Mouse (Mus musculus): ENCODE data around the gene Ppp4r3b. TPM values are rescaled to one million over a fixed set of nuclear protein-coding genes. Genes with fewer than 3 reads are reported as not detected.

Ppp4r3b gene
- polyA plus RNA-seq (2021), result 58.3 TPM

DNA sequence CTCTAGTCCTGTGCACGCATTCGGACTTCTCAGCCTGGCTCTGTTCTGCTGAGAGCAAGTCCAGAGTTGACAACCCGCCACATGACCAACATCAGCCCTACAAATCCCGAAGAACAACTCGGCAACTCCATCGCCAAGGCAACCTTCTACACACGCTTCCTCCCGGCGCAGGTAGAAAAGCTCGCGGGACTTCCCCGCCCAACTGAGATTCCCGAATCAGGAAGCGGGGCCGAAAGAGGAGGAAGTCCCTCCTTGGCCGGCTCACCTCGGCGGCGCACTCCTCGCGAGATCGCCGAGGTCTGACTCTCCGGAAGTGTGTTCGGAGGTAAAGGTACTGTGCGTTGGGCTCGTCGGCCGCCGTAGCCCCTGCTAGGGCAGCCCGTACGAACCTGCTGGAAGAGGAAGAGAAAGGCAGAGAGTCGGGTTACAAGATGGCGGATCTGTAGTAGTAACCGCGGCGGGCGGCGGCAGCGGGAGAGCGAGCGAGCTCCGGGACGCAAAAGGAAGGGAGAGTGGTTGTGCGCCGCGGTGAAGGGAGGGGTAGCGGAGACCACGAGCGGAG is at the start of gene Ppp4r3b:
Gene Ppp4r3b (plus strand): TSS at position 328 of the 562 bp plus-strand sequence.
- in situ Hi-C loops (cut with MboI; ENCODE audit: low pct_unique_long_range_greater_than_20kb), result no loop called here
- POLR2A ChIA-PET, result interaction anchor here (0.6 to 1.2 kb wide), 2 partner anchors 22 to 26 kb away, joined by 3 read pairs; no protein-coding TSS in a partner anchor
- H3K27me3 ChIP-seq, result no peaks in the 10 kb centered on the region
- ATAC-seq (peak; percentile 99), DNase-seq (ENCODE audit: low read depth, low spot score) (peak; percentile 87)
- TF ChIP-seq CTCF (IDR thresholded peaks at IDR 0.05), result no peak
- CTCF ChIA-PET, result interaction anchor here (1.4 kb wide), 1 partner anchor 11 kb away, joined by 3 read pairs; no protein-coding TSS in a partner anchor

DNA sequence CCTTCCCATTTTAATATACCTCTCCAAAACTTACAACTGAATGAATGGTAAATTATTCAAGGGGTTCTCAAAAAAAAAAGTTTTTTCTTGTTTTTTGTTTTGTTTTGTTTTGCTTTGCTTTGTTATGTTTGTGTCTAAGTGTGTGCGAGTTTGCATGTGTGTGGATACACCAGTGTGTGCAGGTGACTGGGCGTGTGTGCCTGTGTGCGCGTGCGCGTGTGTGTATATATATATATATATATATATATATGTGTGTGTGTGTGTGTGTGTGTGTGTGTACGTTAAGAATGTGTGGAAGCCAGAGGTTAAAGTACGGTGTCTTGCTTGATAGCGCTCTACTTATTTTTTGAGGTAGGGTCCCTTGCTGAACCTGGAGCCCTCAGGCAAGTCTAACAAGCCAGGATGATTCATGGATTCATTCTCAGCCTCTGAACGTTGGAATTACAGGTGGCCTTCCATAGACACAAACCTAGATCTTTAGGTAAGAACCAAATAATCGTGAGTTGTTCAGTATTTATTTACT is 42.8 kb upstream of the Ppp4r3b start:
- in situ Hi-C loops (cut with MboI; ENCODE audit: low pct_unique_long_range_greater_than_20kb), result no loop called here
- ChIA-PET CTCF (no interaction called here), POLR2A (interaction anchor here (1.6 kb wide), 1 partner anchor 42 kb away, joined by 5 read pairs; no protein-coding TSS in a partner anchor)
- ATAC-seq, result no peak
- DNase-seq (ENCODE audit: low read depth, low spot score), result peak; percentile 22
- no peaks in the 10 kb centered on the region for H3K27me3 ChIP-seq
- no peak for TF ChIP-seq CTCF (IDR thresholded peaks at IDR 0.05)

DNA sequence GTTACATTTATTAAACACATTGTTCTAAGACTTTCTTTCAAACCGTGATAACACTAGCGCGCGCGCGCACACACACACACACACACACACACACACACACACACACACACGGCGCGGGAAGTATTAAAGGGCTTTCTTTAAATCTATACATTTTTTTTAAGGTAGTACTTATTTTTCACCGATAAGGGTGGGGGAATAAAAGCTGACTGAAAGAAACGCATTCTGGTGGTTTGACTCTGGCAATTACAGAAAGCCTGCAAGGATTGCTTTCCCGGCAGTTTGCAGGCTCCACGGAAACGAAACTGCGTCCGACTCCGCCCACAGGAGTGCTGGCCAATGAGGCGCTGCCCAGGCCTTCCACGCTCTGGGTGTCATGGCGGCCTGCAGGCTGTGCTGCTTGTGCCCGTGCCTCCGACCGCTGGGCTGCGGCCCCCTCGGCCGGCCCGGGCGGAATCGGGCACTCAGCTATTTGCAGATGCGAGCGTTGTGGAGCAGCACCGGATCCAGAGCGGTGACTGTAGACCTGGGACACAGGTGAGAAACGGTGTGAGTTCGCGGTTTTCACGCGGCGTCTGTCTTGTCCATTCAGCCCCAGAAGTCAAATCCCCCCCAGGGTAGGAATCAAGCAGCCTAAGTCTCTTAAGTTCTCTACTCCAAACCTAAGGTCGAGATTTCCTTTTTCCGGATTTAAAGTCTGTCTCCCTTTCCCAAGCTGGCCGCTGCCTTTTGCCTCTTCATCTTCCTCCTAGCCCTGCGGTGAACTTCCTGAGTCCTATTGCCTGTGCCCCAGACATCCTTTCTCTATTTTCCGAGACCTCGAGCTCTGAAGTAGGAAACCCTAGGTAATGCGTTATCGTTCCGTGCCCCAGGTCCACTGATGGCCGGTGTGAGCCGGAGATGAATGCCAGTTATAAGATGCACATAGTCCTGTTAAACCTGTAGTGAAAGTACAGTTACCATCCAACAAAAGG is 42.0 kb upstream of the Ppp4r3b start, which contains the start of gene Pnpt1:
Gene Pnpt1 (plus strand): TSS at position 360 of the 971 bp plus-strand sequence.
- TF ChIP-seq CTCF (IDR thresholded peaks at IDR 0.05), result no peak

DNA sequence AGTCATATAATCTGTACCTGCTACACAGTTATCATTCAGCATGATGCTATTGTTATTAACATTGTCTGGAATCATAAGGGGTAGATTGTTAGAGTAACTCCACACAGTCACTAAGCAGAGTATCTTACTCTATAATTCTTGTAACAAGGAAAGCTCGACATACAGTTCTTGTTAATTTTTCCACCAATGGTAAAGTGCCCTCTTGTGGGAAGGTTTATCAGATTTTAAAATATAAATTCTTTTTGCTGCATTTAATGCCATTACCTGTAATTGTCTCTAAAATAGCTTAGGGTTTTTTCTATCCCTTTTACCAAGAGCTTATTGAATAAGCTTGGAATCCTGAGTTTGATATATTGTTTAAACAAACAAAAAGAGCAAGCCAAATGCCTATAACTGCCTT is 32.0 kb upstream of the Ppp4r3b start:
- ChIA-PET CTCF (no interaction called here), POLR2A (no interaction called here)
- ATAC-seq (no peak), DNase-seq (ENCODE audit: low read depth, low spot score) (no peak)
- TF ChIP-seq CTCF (IDR thresholded peaks at IDR 0.05), result no peak
- in situ Hi-C loops (cut with MboI; ENCODE audit: low pct_unique_long_range_greater_than_20kb), result no loop called here
- no peaks in the 10 kb centered on the region for H3K27me3 ChIP-seq

More for the DNA sequence above, 42.0 kb upstream of the Ppp4r3b start, which contains the start of gene Pnpt1:
- in situ Hi-C loops (cut with MboI; ENCODE audit: low pct_unique_long_range_greater_than_20kb), result no loop called here
- CTCF ChIA-PET, result interaction anchor here (0.9 kb wide), 1 partner anchor 174 kb away, joined by 3 read pairs; no protein-coding TSS in a partner anchor
- POLR2A ChIA-PET, result interaction anchor here (0.6 to 1.6 kb wide), 3 partner anchors 14 to 179 kb away, joined by 3 to 5 read pairs (median 3); no protein-coding TSS in a partner anchor
- ATAC-seq (peak; percentile 100), DNase-seq (ENCODE audit: low read depth, low spot score) (peak; percentile 61)
- no peaks in the 10 kb centered on the region for H3K27me3 ChIP-seq

DNA sequence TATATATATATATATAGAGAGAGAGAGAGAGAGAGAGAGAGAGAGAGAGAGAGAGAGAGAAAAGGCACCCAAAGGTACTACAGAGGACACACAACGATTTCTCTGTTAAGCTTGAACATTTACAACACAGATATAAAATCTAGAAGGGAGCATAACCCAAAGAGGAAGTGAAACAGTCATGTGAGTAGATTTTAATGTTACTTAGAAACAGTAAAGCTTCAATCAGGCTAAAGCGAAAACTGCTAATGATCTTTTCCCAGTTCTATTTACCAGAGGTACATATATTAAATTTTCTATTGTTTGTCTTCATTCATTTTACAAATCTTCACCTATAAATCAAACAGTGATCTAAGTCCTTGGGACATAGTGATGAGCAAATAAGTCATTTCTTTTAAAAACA is 23.8 kb upstream of the Ppp4r3b start:
- in situ Hi-C loops (cut with MboI; ENCODE audit: low pct_unique_long_range_greater_than_20kb), result no loop called here
- no peak for TF ChIP-seq CTCF (IDR thresholded peaks at IDR 0.05)
- POLR2A ChIA-PET, result no interaction called here
- ATAC-seq (no peak), DNase-seq (ENCODE audit: low read depth, low spot score) (no peak)
- H3K27me3 ChIP-seq, result no peaks in the 10 kb centered on the region
- CTCF ChIA-PET, result interaction anchor here (1.4 kb wide), 1 partner anchor 14 kb away, joined by 5 read pairs; no protein-coding TSS in a partner anchor

DNA sequence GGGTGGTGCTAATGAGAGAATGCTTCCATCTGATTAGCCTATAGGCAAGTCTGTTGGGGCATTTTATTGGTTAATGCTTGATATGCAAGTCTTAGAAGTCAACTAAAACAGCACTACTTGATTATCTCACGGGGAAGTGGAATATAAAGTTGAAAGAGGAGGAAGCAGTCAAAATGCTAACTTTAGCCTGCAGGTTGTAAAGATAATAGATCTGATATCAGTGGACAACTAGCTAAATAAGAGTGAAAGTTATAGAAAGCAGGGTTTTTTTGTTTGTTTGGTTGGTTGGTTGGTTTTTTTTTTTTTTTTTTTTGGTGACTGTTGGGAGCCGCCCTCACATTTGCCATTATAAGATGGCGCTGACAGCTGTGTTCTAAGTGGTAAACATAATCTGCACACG is 9.1 kb upstream of the Ppp4r3b start:
- in situ Hi-C loops (cut with MboI; ENCODE audit: low pct_unique_long_range_greater_than_20kb), result no loop called here
- ChIA-PET POLR2A (no interaction called here), CTCF (interaction anchor here (1.2 to 1.3 kb wide), 2 partner anchors 12 to 20 kb away, joined by 3 to 4 read pairs; no protein-coding TSS in a partner anchor)

DNA sequence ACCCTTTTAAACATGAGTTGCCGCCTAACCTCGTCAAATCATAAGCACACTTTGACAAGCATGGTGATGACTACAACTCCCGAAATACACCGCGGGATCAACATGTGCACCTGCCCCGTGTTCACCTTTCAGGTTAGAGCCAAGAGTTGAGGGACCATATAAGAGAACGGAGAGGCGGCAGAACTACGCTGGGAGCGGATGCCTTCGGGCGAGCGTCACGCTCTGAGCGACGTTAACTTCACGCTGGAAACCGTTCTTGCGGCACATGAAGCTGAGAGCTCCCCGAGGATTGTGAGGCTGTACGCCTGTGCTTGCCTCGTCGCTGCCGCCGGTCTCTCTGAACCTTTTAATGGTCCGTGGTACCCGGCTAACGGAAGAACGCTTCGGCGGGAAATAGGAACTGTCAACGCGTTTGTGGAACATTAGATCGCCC is 715 bp upstream of the Ppp4r3b start:
- in situ Hi-C loops (cut with MboI; ENCODE audit: low pct_unique_long_range_greater_than_20kb), result no loop called here
- ChIA-PET CTCF (no interaction called here), POLR2A (interaction anchor here (1.2 kb wide), 2 partner anchors 25 to 41 kb away, joined by 3 to 5 read pairs; partner anchors contain the start of gene Pnpt1)
- H3K27me3 ChIP-seq, result no peaks in the 10 kb centered on the region
- DNase-seq (ENCODE audit: low read depth, low spot score) (peak; percentile 6), ATAC-seq (peak; percentile 17)
- no peak for TF ChIP-seq CTCF (IDR thresholded peaks at IDR 0.05)

More for the DNA sequence above, 9.1 kb upstream of the Ppp4r3b start:
- no peaks in the 10 kb centered on the region for H3K27me3 ChIP-seq
- TF ChIP-seq CTCF (IDR thresholded peaks at IDR 0.05), result no peak
- ATAC-seq (no peak), DNase-seq (ENCODE audit: low read depth, low spot score) (no peak)

DNA sequence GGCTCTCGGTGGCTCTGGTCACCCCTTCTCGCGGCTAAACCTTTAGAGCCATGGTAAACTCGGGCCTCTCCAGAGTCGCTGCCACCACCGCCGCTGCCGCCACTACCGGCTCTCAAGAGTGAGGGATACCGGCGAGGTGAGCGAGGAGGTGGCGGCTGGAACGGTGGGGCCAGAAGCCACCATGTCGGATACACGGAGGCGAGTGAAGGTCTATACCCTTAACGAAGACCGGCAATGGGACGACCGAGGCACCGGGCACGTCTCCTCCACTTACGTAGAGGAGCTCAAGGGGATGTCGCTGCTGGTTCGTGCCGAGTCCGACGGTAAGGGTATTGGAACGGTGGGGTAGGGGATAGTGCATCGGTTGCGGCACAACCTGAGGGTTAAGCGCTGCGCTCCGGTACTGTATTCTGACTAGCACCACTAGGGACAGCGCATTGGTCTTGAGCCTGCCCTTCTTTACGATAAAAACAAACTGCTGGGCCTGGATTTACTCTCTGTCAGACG is 488 bp downstream of the Ppp4r3b start:
- peak; percentile 10 for DNase-seq (ENCODE audit: low read depth, low spot score)
- ChIA-PET CTCF (interaction anchor here (1.4 kb wide), 1 partner anchor 12 kb away, joined by 3 read pairs; no protein-coding TSS in a partner anchor), POLR2A (interaction anchor here (0.6 kb wide), 2 partner anchors 22 to 243 kb away, joined by 3 read pairs; no protein-coding TSS in a partner anchor)
- peak; percentile 82 for ATAC-seq
- no peaks in the 10 kb centered on the region for H3K27me3 ChIP-seq
- in situ Hi-C loops (cut with MboI; ENCODE audit: low pct_unique_long_range_greater_than_20kb), result no loop called here
- no peak for TF ChIP-seq CTCF (IDR thresholded peaks at IDR 0.05)

DNA sequence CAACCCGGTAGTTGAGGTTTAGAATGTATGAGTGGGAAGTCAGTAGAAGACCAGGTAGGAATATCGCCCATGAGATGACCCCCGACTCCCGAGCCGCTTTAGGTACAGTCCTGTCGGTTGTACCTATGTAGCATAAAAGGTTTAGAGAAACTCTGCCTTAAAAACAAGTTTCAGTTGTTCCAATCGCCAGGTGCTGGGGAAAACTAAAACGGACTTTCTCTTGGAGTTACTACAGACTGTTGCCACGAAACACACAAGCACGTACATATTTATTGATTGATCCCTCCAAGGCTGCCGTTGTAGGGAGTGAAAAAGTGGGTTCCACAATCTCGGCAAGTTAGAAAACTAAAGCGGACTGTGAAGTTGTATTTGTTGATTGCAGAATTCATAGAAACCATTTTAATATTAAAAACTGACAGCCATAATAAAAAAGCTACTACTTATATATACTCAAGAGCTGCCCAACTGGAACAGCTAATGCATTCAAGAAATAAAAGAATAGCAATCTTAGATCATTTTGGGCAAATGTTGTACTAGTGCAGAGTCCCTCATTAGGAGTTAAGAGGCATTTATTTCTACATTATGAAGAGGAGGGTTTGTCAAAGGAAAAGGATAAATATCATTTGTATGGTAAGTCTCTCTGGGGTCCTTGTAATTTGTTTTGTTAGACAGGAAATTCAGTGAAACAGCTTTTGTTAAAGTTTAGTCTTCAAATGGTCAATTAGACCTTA is 1.2 kb downstream of the Ppp4r3b start:
- CTCF ChIA-PET, result interaction anchor here (1.4 kb wide), 1 partner anchor 12 kb away, joined by 3 read pairs; no protein-coding TSS in a partner anchor
- in situ Hi-C loops (cut with MboI; ENCODE audit: low pct_unique_long_range_greater_than_20kb), result no loop called here
- POLR2A ChIA-PET, result interaction anchor here (0.6 kb wide), 1 partner anchor 243 kb away, joined by 3 read pairs; no protein-coding TSS in a partner anchor
- ATAC-seq (no peak), DNase-seq (ENCODE audit: low read depth, low spot score) (no peak)
- no peaks in the 10 kb centered on the region for H3K27me3 ChIP-seq
- no peak for TF ChIP-seq CTCF (IDR thresholded peaks at IDR 0.05)

Measured in Patski (cell line).